Mouse (Mus musculus) liver, adult 2 months (tissue): ENCODE measurements at regions not wholly inside any gene's neighbourhood (a gene's known extent, or its start where the extent isn't known, plus 50 kb on each side); places are given as distances from the start of the nearest gene placed in this dataset.

Source experiments
- CTCF ChIP-seq: fragments of 200-500 bp; IDR thresholded peaks from 2 replicates; pipeline ENCODE4 v1.5.1; 2011; ENCODE audit warnings: low read depth, low read length, control low read depth
- POLR2A ChIP-seq: fragments of 200-500 bp; IDR thresholded peaks from 2 replicates; pipeline ENCODE4 v1.6.1; 2011; ENCODE audit warnings: low read length, control low read depth; ENCODE audit not compliant: insufficient read depth; ENCODE audit errors: extremely low read depth

DNA sequence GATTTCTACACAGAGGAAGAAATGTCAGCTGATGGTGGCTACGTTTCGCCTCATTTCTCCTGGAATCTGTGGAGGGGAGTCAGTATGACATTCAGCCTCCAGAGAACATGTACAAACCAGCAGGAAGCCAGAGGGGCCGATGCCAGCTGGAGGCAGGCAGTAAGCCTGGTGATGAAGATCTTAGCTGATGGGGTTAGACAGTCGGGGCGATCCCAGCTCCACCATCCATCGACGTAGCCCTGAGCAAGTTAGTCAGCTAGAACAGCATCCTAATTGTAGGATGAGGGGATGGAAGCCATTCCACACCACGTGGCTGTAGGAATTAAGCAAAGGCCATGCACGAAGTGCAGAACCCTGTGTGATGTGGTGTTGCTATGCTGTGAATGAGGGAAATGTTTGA lies 57.0 kb upstream of the Rasgef1b start:
- TF ChIP-seq CTCF (no peak), POLR2A (no peak)
